Mouse (Mus musculus) forebrain, embryonic 15.5 days (tissue): ENCODE results near the gene Pir. TPM values are rescaled to one million over a fixed set of nuclear protein-coding genes. Genes with fewer than 3 reads are reported as not detected.

Experiments used
- ATAC-seq: fragments of 200-750 bp; cut with Nextera tagmentation; replicated peaks from 2 replicates; pipeline ENCODE4 v1.8.0; 2017; ENCODE audit warnings: mild to moderate bottlenecking, moderate TSS enrichment, moderate library complexity
- H3K27ac ChIP-seq: fragments of 300-500 bp; sonication (generic); replicated peaks from 2 replicates; pipeline ENCODE4 v1.5.1; 2015; ENCODE audit warnings: mild to moderate bottlenecking, inconsistent platforms
- H3K27me3 ChIP-seq: fragments of 300-500 bp; sonication (generic); 2 replicates; pipeline ENCODE4 v1.6.1; 2015; ENCODE audit warnings: inconsistent platforms
- H3K36me3 ChIP-seq: fragments of 300-500 bp; sonication (generic); 2 replicates; pipeline ENCODE4 v1.6.1; 2015; ENCODE audit warnings: mild to moderate bottlenecking, inconsistent platforms
- H3K4me1 ChIP-seq: fragments of 300-500 bp; sonication (generic); 2 replicates; pipeline ENCODE4 v1.6.1; 2015; ENCODE audit warnings: inconsistent platforms
- H3K4me2 ChIP-seq: fragments of 300-500 bp; sonication (generic); replicated peaks from 2 replicates; pipeline ENCODE4 v1.6.1; 2015; ENCODE audit warnings: mild to moderate bottlenecking, inconsistent platforms
- H3K4me3 ChIP-seq: fragments of 300-500 bp; sonication (generic); 2 replicates; pipeline ENCODE4 v1.5.1; 2015; ENCODE audit warnings: mild to moderate bottlenecking, inconsistent platforms
- H3K9ac ChIP-seq: fragments of 300-500 bp; sonication (generic); replicated peaks from 2 replicates; pipeline ENCODE4 v1.6.1; 2015; ENCODE audit warnings: mild to moderate bottlenecking, inconsistent platforms
- H3K9me3 ChIP-seq: fragments of 300-500 bp; sonication (generic); 2 replicates; pipeline ENCODE4 v1.6.1; 2016; ENCODE audit warnings: inconsistent platforms
- WGBS: fragments of 180-500 bp; shearing (Covaris S2); methylation state at CpG from one replicate; pipeline ENCODE4 v1.1.7; 2015; ENCODE audit warnings: mixed read lengths; 5-methylcytosine and 5-hydroxymethylcytosine counted together
- polyA plus RNA-seq: library from polyadenylated mRNA; unstranded; fragments of >200 nt; fragmentation: Nextera tagmentation; extraction: Ambion mirVana; gene quantifications from 2 replicates; pipeline ENCODE4 v1.2.1, GENCODE M21; 2015

Gene Pir
- polyA plus RNA-seq, 1 experiment from 2014 or later = 3.6 TPM

GRCm38 (mm10) chrX:164408301-164408927 lies 139.2 kb downstream of the Pir start:
- Histone ChIP-seq H3K4me1 (no peaks in the 10 kb centered on the region), H3K9ac (no peak overlapping the region), H3K36me3 (no peaks in the 10 kb centered on the region), H3K9me3 (no peaks in the 10 kb centered on the region), H3K4me2 (no peak overlapping the region), H3K4me3 (no peak overlapping the region), H3K27me3 (no peaks in the 10 kb centered on the region), H3K27ac (no peak overlapping the region)
- ATAC-seq = no peak
- 87% methylated on average over 3 of the region's 3 CpGs for WGBS

GRCm38 (mm10) chrX:164410562-164410961 lies 141.4 kb downstream of the Pir start:
- WGBS = 75% methylated on average over 1 of the region's 1 CpGs

DNA sequence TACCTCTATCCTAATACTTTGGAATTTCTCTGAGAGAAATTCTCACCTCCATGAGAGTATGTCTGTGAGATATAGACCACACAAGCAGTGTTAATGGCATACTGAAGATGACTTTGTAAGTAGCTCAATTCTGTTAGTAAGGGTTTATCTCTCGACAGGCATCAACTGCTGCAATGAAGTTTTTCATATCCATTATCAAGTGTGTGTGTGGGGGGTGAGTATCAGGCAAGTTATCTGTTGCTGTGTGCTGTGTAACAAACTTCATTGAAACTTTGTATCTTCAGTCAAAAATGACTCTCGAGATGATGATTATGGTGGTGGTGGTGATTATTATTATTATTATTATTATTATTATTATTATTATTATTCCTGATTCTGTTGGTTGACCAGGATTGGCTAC lies 147.6 kb downstream of the Pir start:
- Histone ChIP-seq H3K4me2 (no peak overlapping the region), H3K4me3 (no peak overlapping the region), H3K9me3 (no peaks in the 10 kb centered on the region), H3K36me3 (no peaks in the 10 kb centered on the region), H3K27ac (no peak overlapping the region), H3K4me1 (peaks cover 11% of the 10 kb centered on the region), H3K27me3 (no peaks in the 10 kb centered on the region), H3K9ac (no peak overlapping the region)
- 86% methylated on average over 2 of the region's 2 CpGs for WGBS
- no peak for ATAC-seq

More at GRCm38 (mm10) chrX:164410562-164410961, 141.4 kb downstream of the Pir start:
- H3K36me3 ChIP-seq = no peaks in the 10 kb centered on the region
- no peaks in the 10 kb centered on the region for H3K4me1 ChIP-seq
- no peak overlapping the region for H3K27ac ChIP-seq
- H3K9me3 ChIP-seq = no peaks in the 10 kb centered on the region
- no peaks in the 10 kb centered on the region for H3K27me3 ChIP-seq
- ATAC-seq = no peak
- H3K4me3 ChIP-seq = no peak overlapping the region
- H3K9ac ChIP-seq = no peak overlapping the region
- H3K4me2 ChIP-seq = no peak overlapping the region

DNA sequence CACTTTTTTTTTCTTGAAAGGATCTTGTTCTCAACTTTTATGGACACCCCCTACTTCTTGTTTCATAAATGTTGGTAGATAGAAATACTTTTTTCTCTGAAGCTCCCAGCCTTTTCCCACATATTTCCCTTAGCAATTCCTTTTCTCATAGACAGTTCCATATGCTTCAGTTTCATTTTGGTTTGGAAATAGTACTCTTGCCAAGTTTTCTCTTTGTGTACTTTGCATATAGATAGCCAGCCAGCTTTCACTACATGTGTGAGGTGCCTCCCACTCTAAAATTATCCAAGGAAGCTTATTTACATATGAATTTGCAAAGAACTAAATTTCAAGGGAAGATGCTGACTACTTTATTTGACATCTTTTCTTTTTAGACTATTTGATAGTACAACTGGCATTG lies 148.8 kb downstream of the Pir start:
- Histone ChIP-seq H3K36me3 (no peaks in the 10 kb centered on the region), H3K4me2 (no peak overlapping the region), H3K27me3 (no peaks in the 10 kb centered on the region), H3K4me1 (peaks cover 11% of the 10 kb centered on the region), H3K9ac (no peak overlapping the region), H3K27ac (no peak overlapping the region), H3K4me3 (no peak overlapping the region), H3K9me3 (no peaks in the 10 kb centered on the region)
- no peak for ATAC-seq

DNA sequence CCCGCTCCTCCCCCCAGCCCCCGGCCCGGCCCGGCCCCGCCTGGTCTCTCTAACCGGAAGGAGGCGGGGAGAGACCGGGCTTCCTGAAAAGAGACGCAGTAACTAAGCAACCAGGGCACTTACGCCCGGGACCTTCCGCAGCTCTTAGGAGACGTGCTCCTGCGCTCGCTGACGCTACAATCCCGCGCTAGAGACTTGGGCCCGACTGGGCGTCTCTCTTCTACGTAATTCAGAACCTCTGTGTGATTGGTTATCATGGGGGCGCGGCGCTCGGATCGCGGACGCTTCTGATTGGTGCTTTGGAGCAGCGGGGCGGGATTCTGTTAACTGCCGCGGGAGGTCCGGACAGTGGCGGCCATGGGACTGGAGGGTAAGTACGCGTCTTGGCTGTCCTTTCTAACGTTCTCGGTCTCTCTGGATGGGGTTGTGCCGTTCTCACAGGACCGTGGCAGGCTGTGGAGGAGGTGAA lies 150.3 kb downstream of the Pir start, which contains the start of gene Piga:
Piga (plus strand) TSS at position 317 of the 469 bp plus-strand sequence.
- WGBS = 26% methylated on average over 40 of the region's 40 CpGs
- H3K4me1 ChIP-seq = peaks cover 11% of the 10 kb centered on the region
- H3K36me3 ChIP-seq = no peaks in the 10 kb centered on the region

GRCm38 (mm10) chrX:164419955-164420354 lies 150.8 kb downstream of the Pir start:
- Histone ChIP-seq H3K4me2 (peak overlapping the region; percentile 52), H3K4me3 (peak overlapping the region; percentile 59), H3K36me3 (no peaks in the 10 kb centered on the region), H3K4me1 (peaks cover 11% of the 10 kb centered on the region), H3K9ac (peak overlapping the region; percentile 50), H3K9me3 (no peaks in the 10 kb centered on the region), H3K27ac (peak overlapping the region; percentile 57; the same call in 1 of the 2 replicates), H3K27me3 (no peaks in the 10 kb centered on the region)
- peak; percentile 30; the same call in 1 of the 2 replicates for ATAC-seq
- WGBS = 17% methylated on average over 13 of the region's 13 CpGs

More for the DNA sequence above, 150.3 kb downstream of the Pir start, which contains the start of gene Piga:
- Histone ChIP-seq H3K9ac (peak within 1 kb of the TSS; percentile 50), H3K4me2 (peak within 1 kb of the TSS; percentile 52), H3K4me3 (peak within 1 kb of the TSS; percentile 59), H3K27me3 (no peaks in the 10 kb centered on the region), H3K27ac (peak within 1 kb of the TSS; percentile 57; the same call in 1 of the 2 replicates), H3K9me3 (no peaks in the 10 kb centered on the region)
- ATAC-seq = peak; percentile 100

GRCm38 (mm10) chrX:164420518-164420917 lies 151.3 kb downstream of the Pir start:
- peaks cover 11% of the 10 kb centered on the region for H3K4me1 ChIP-seq
- WGBS = 57% methylated on average over 3 of the region's 3 CpGs
- H3K4me2 ChIP-seq = peak overlapping the region; percentile 52
- no peaks in the 10 kb centered on the region for H3K36me3 ChIP-seq
- no peaks in the 10 kb centered on the region for H3K27me3 ChIP-seq
- peak overlapping the region; percentile 50 for H3K9ac ChIP-seq
- ATAC-seq = no peak
- no peak overlapping the region for H3K27ac ChIP-seq
- no peaks in the 10 kb centered on the region for H3K9me3 ChIP-seq
- H3K4me3 ChIP-seq = peak overlapping the region; percentile 59

Other genes starting within 250 kb of the Pir start
- gene Car5b, start 241.4 kb upstream of the Pir start, polyA plus RNA-seq = 0.29 and 0.40 TPM in 2 replicates
- gene Siah1b, start 192.9 kb upstream of the Pir start, polyA plus RNA-seq = 28.8 and 30.9 TPM in 2 replicates
- 0.14 and 0.18 TPM in 2 replicates for gene Cltrn, start 180.5 kb upstream of the Pir start, polyA plus RNA-seq
- 0.06 and 0.15 TPM in 2 replicates for gene Ace2, start 130.0 kb upstream of the Pir start, polyA plus RNA-seq
- gene Bmx, start 11.2 kb upstream of the Pir start, polyA plus RNA-seq = 0.08 and 0.14 TPM in 2 replicates
- 0.52 and 0.95 TPM in 2 replicates for gene Vegfd, start 104.0 kb downstream of the Pir start, polyA plus RNA-seq
- gene Piga, start 150.4 kb downstream of the Pir start, polyA plus RNA-seq = 8.0 and 8.5 TPM in 2 replicates
- 0.13 TPM in 1 of 2 replicates, not detected in the other for gene Asb11, start 167.6 kb downstream of the Pir start, polyA plus RNA-seq
- not detected in 2 replicates for gene Asb9, start 237.0 kb downstream of the Pir start, polyA plus RNA-seq